Mouse (Mus musculus): ENCODE results near the gene Olfr667. TPM values are rescaled to one million over a fixed set of nuclear protein-coding genes. Genes with fewer than 3 reads are reported as not detected.
"Not testable (repeated sequence)": the region's sequence is repeated elsewhere in the genome, so short reads cannot be mapped to it uniquely, and the experiment has no call there.

Olfr667 gene
- not detected in 2 replicates for polyA plus RNA-seq (2014; fragmentation: Nextera tagmentation; extraction: Ambion mirVana)

- H3K27ac ChIP-seq (replicated peaks; ENCODE audit: low read depth, low read length): no peak within 1 kb of the TSS
- no peaks in the 10 kb centered on the region for H3K27me3 ChIP-seq (replicated peaks; ENCODE audit: control insufficient read depth, insufficient read depth, low read length)
- H3K9me3 ChIP-seq (ENCODE audit: control insufficient read depth, low read length): no peaks in the 10 kb centered on the region
- no peak for DNase-seq (ENCODE audit: low spot score)
- no peak within 1 kb of the TSS for H3K4me2 ChIP-seq (ENCODE audit: low read depth, low read length)
- H3K4me3 ChIP-seq (ENCODE audit: low read depth, low read length): no peak within 1 kb of the TSS
- H3K4me1 ChIP-seq (ENCODE audit: control insufficient read depth, insufficient read depth, low read length): no peaks in the 10 kb centered on the region
- H3K36me3 ChIP-seq (ENCODE audit: control insufficient read depth, insufficient read depth, low read length): no peaks in the 10 kb centered on the region
- no peak within 1 kb of the TSS for H3K9ac ChIP-seq (ENCODE audit: low read depth, low read length)
- no peak for ATAC-seq (ENCODE audit: low read depth)
- 85% methylated on average over 1 of the region's 1 CpGs for WGBS
Observed at GRCm38 (mm10) chr7:104921382-104921781, at the start of gene Olfr667. TSS of gene Olfr667 (minus strand) at chr7:104921482.

GRCm38 (mm10) chr7:104962520-104962919 lies 41.2 kb upstream of the Olfr667 start, which contains the start of gene Olfr670:
TSS of gene Olfr670 (minus strand) at chr7:104962620.
- no peaks in the 10 kb centered on the region for H3K27me3 ChIP-seq (replicated peaks; ENCODE audit: control insufficient read depth, insufficient read depth, low read length)
- DNase-seq (ENCODE audit: low spot score): no peak
- no peak within 1 kb of the TSS for H3K4me3 ChIP-seq (ENCODE audit: low read depth, low read length)
- H3K27ac ChIP-seq (replicated peaks; ENCODE audit: low read depth, low read length): no peak within 1 kb of the TSS
- no peaks in the 10 kb centered on the region for H3K36me3 ChIP-seq (ENCODE audit: control insufficient read depth, insufficient read depth, low read length)
- H3K9me3 ChIP-seq (ENCODE audit: control insufficient read depth, low read length): no peaks in the 10 kb centered on the region
- no peak within 1 kb of the TSS for H3K9ac ChIP-seq (ENCODE audit: low read depth, low read length)
- no peak for ATAC-seq (ENCODE audit: low read depth)
- H3K4me2 ChIP-seq (ENCODE audit: low read depth, low read length): no peak within 1 kb of the TSS
- 47% methylated on average over 1 of the region's 1 CpGs for WGBS
- H3K4me1 ChIP-seq (ENCODE audit: control insufficient read depth, insufficient read depth, low read length): no peaks in the 10 kb centered on the region

GRCm38 (mm10) chr7:104950234-104950633 lies 29.0 kb upstream of the Olfr667 start:
- H3K27ac ChIP-seq (replicated peaks; ENCODE audit: low read depth, low read length); H3K36me3 ChIP-seq (ENCODE audit: control insufficient read depth, insufficient read depth, low read length); DNase-seq (ENCODE audit: low spot score); H3K4me3 ChIP-seq (ENCODE audit: low read depth, low read length); H3K4me2 ChIP-seq (ENCODE audit: low read depth, low read length); H3K4me1 ChIP-seq (ENCODE audit: control insufficient read depth, insufficient read depth, low read length); H3K9me3 ChIP-seq (ENCODE audit: control insufficient read depth, low read length); H3K9ac ChIP-seq (ENCODE audit: low read depth, low read length); H3K27me3 ChIP-seq (replicated peaks; ENCODE audit: control insufficient read depth, insufficient read depth, low read length); ATAC-seq (ENCODE audit: low read depth): not testable (repeated sequence)
- WGBS: 92% methylated on average over 16 of the region's 16 CpGs

- H3K4me2 ChIP-seq (ENCODE audit: low read depth, low read length): no peak within 1 kb of the TSS
- WGBS: 84% methylated on average over 1 of the region's 1 CpGs
- no peak for ATAC-seq (ENCODE audit: low read depth)
Observed at GRCm38 (mm10) chr7:104933940-104934339, 12.7 kb upstream of the Olfr667 start, which contains the start of gene Olfr669. TSS of gene Olfr669 (plus strand) at chr7:104934240.

GRCm38 (mm10) chr7:104927957-104928356 lies 6.7 kb upstream of the Olfr667 start, which contains the start of gene Olfr668:
TSS of gene Olfr668 (minus strand) at chr7:104928057.
- no peak within 1 kb of the TSS for H3K4me2 ChIP-seq (ENCODE audit: low read depth, low read length)

More at GRCm38 (mm10) chr7:104933940-104934339, 12.7 kb upstream of the Olfr667 start, which contains the start of gene Olfr669:
- Histone ChIP-seq H3K36me3 (ENCODE audit: control insufficient read depth, insufficient read depth, low read length) (no peaks in the 10 kb centered on the region), H3K9ac (ENCODE audit: low read depth, low read length) (no peak within 1 kb of the TSS), H3K9me3 (ENCODE audit: control insufficient read depth, low read length) (no peaks in the 10 kb centered on the region), H3K27ac (replicated peaks; ENCODE audit: low read depth, low read length) (no peak within 1 kb of the TSS), H3K4me3 (ENCODE audit: low read depth, low read length) (no peak within 1 kb of the TSS), H3K4me1 (ENCODE audit: control insufficient read depth, insufficient read depth, low read length) (no peaks in the 10 kb centered on the region), H3K27me3 (replicated peaks; ENCODE audit: control insufficient read depth, insufficient read depth, low read length) (no peaks in the 10 kb centered on the region)
- no peak for DNase-seq (ENCODE audit: low spot score)

GRCm38 (mm10) chr7:104895852-104896251 lies 25.4 kb downstream of the Olfr667 start, which contains the start of gene Olfr666:
TSS of gene Olfr666 (minus strand) at chr7:104895952.
- H3K27ac ChIP-seq (replicated peaks; ENCODE audit: low read depth, low read length): no peak within 1 kb of the TSS
- no peaks in the 10 kb centered on the region for H3K27me3 ChIP-seq (replicated peaks; ENCODE audit: control insufficient read depth, insufficient read depth, low read length)
- H3K4me2 ChIP-seq (ENCODE audit: low read depth, low read length): no peak within 1 kb of the TSS
- H3K9me3 ChIP-seq (ENCODE audit: control insufficient read depth, low read length): no peaks in the 10 kb centered on the region
- WGBS: 92% methylated on average over 2 of the region's 2 CpGs
- H3K4me1 ChIP-seq (ENCODE audit: control insufficient read depth, insufficient read depth, low read length): no peaks in the 10 kb centered on the region
- no peak within 1 kb of the TSS for H3K9ac ChIP-seq (ENCODE audit: low read depth, low read length)
- no peaks in the 10 kb centered on the region for H3K36me3 ChIP-seq (ENCODE audit: control insufficient read depth, insufficient read depth, low read length)
- ATAC-seq (ENCODE audit: low read depth) (no peak), DNase-seq (ENCODE audit: low spot score) (no peak)
- H3K4me3 ChIP-seq (ENCODE audit: low read depth, low read length): no peak within 1 kb of the TSS

More at GRCm38 (mm10) chr7:104927957-104928356, 6.7 kb upstream of the Olfr667 start, which contains the start of gene Olfr668:
- Histone ChIP-seq H3K4me1 (ENCODE audit: control insufficient read depth, insufficient read depth, low read length) (no peaks in the 10 kb centered on the region), H3K27me3 (replicated peaks; ENCODE audit: control insufficient read depth, insufficient read depth, low read length) (no peaks in the 10 kb centered on the region), H3K36me3 (ENCODE audit: control insufficient read depth, insufficient read depth, low read length) (no peaks in the 10 kb centered on the region), H3K9me3 (ENCODE audit: control insufficient read depth, low read length) (no peaks in the 10 kb centered on the region), H3K9ac (ENCODE audit: low read depth, low read length) (no peak within 1 kb of the TSS), H3K27ac (replicated peaks; ENCODE audit: low read depth, low read length) (no peak within 1 kb of the TSS), H3K4me3 (ENCODE audit: low read depth, low read length) (no peak within 1 kb of the TSS)
- no peak for DNase-seq (ENCODE audit: low spot score)
- no peak for ATAC-seq (ENCODE audit: low read depth)
- 81% methylated on average over 1 of the region's 1 CpGs for WGBS

- DNase-seq (ENCODE audit: low spot score): no peak
- Histone ChIP-seq H3K27me3 (replicated peaks; ENCODE audit: control insufficient read depth, insufficient read depth, low read length) (no peaks in the 10 kb centered on the region), H3K4me1 (ENCODE audit: control insufficient read depth, insufficient read depth, low read length) (no peaks in the 10 kb centered on the region), H3K4me2 (ENCODE audit: low read depth, low read length) (no peak within 1 kb of the TSS), H3K4me3 (ENCODE audit: low read depth, low read length) (no peak within 1 kb of the TSS), H3K27ac (replicated peaks; ENCODE audit: low read depth, low read length) (no peak within 1 kb of the TSS), H3K9ac (ENCODE audit: low read depth, low read length) (no peak within 1 kb of the TSS), H3K9me3 (ENCODE audit: control insufficient read depth, low read length) (no peaks in the 10 kb centered on the region), H3K36me3 (ENCODE audit: control insufficient read depth, insufficient read depth, low read length) (no peaks in the 10 kb centered on the region)
- WGBS: 32% methylated on average over 1 of the region's 1 CpGs
- ATAC-seq (ENCODE audit: low read depth): no peak
Observed at GRCm38 (mm10) chr7:104877731-104878130, 43.6 kb downstream of the Olfr667 start, which contains the start of gene Olfr665. TSS of gene Olfr665 (plus strand) at chr7:104878031.
